8 mouse cellular contexts compared by ENCODE assay signal in the genomic region with DNA sequence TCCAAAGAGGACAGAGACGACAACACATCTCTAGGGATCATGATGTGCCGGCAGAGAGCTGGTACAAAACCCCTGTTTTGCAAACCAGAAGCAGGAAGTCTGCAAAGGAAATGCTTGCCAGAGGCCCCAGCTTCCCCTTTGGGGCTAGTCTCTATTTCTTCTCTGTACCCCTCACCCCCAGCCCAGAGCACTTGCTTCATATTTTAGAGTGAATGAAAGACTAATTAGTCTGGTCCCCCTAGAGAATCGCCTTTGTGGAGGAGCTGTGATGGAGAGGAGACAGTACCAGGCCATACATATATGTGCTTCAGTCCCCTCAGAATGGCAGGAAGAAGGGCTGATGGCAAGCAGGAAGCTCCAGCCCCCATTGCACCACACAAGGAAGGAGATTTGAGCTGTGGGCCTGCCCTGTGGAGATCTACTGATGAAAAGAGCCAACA. TPM values are rescaled to one million over a fixed set of nuclear protein-coding genes. Genes with fewer than 3 reads are reported as not detected.
DNase-seq lines count a peak whose midpoint lies in the region; ATAC-seq and TF ChIP-seq lines count a peak whose summit lies in the region.
"Had no signal": no experiment of that assay in that cellular context is flagged by ENCODE, and none has a peak within 500 bp of the region (broad histone marks: within the 10 kb centered on the region; RNA-seq: fewer than 3 reads in every experiment).

No protein-coding gene starts in this region.

- no peak for TF ChIP-seq CTCF in lung, postnatal 0 days (IDR thresholded peaks at IDR 0.05)
- TF ChIP-seq CTCF in lung, adult 2 months (IDR thresholded peaks at IDR 0.05; ENCODE audit: insufficient read depth, low read length): no peak
- no peak for TF ChIP-seq CTCF in liver, postnatal 0 days (IDR thresholded peaks at IDR 0.05; ENCODE audit: low read depth)

- H3K36me3 ChIP-seq in lung, postnatal 0 days (ENCODE audit: insufficient read depth, low read length): no peaks in the 10 kb centered on the region
- H3K36me3 ChIP-seq in liver, postnatal 0 days (replicated peaks; ENCODE audit: insufficient read depth, low read length): no peaks in the 10 kb centered on the region
- no peaks in the 10 kb centered on the region; the same call in 1 of the 2 replicates for H3K36me3 ChIP-seq in forebrain, embryonic 12.5 days (replicated peaks)
- H3K36me3 ChIP-seq: heart, embryonic 13.5 days had no signal

- peak; percentile 49 for DNase-seq in lung, postnatal 0 days (ENCODE audit: low spot score)
- DNase-seq in lung, adult 2 months: no peak
- peak; percentile 55 for DNase-seq in liver, postnatal 0 days
- peak; percentile 60 to 62 for DNase-seq in thymus, postnatal 10 days (ENCODE audit: low spot score in 2 of 2)
- no peak for DNase-seq in adrenal gland, adult 18-20 months (ENCODE audit: low spot score in 2 of 2)

- no peaks in the 10 kb centered on the region for H3K9me3 ChIP-seq in lung, postnatal 0 days (ENCODE audit: low read length)
- no peaks in the 10 kb centered on the region for H3K9me3 ChIP-seq in liver, postnatal 0 days (ENCODE audit: low read length)
- no peaks in the 10 kb centered on the region for H3K9me3 ChIP-seq in forebrain, embryonic 12.5 days
- H3K9me3 ChIP-seq: heart, embryonic 13.5 days had no signal

- H3K4me2 ChIP-seq in lung, postnatal 0 days (replicated peaks; ENCODE audit: low read depth, low read length): no peak overlapping the region
- H3K4me2 ChIP-seq in liver, postnatal 0 days (ENCODE audit: low read depth, low read length): peak overlapping the region; percentile 39
- H3K4me2 ChIP-seq in forebrain, embryonic 12.5 days: no peak overlapping the region
- H3K4me2 ChIP-seq: heart, embryonic 13.5 days had no signal

- no peak for TF ChIP-seq EP300 in lung, postnatal 0 days (IDR thresholded peaks at IDR 0.05)
- TF ChIP-seq EP300 in liver, postnatal 0 days (IDR thresholded peaks at IDR 0.05; ENCODE audit: low read depth): no peak

- no peak overlapping the region for H3K27ac ChIP-seq in lung, postnatal 0 days (ENCODE audit: low read length)
- H3K27ac ChIP-seq in liver, postnatal 0 days (ENCODE audit: low read depth): peak overlapping the region; percentile 73
- no peak overlapping the region for H3K27ac ChIP-seq in forebrain, embryonic 12.5 days
- H3K27ac ChIP-seq: heart, embryonic 13.5 days had no signal

- H3K4me1 ChIP-seq in lung, postnatal 0 days (ENCODE audit: insufficient read depth, low read depth, low read length): peaks cover 10% of the 10 kb centered on the region; the same call in 1 of the 2 replicates
- H3K4me1 ChIP-seq in lung, adult 2 months (ENCODE audit: control insufficient read depth, insufficient read depth, low read length): peaks cover 26% of the 10 kb centered on the region
- peaks cover 31% of the 10 kb centered on the region for H3K4me1 ChIP-seq in liver, postnatal 0 days (ENCODE audit: insufficient read depth)
- peaks cover 7% of the 10 kb centered on the region; the same call in 1 of the 2 replicates for H3K4me1 ChIP-seq in forebrain, embryonic 12.5 days

- no peaks in the 10 kb centered on the region for H3K27me3 ChIP-seq in lung, postnatal 0 days (replicated peaks; ENCODE audit: insufficient read depth, low read length)
- no peaks in the 10 kb centered on the region for H3K27me3 ChIP-seq in liver, postnatal 0 days (ENCODE audit: insufficient read depth, low read length)
- H3K27me3 ChIP-seq in forebrain, embryonic 12.5 days: no peaks in the 10 kb centered on the region
- H3K27me3 ChIP-seq: heart, embryonic 13.5 days had no signal

- no peak for TF ChIP-seq POLR2A in lung, adult 2 months (IDR thresholded peaks at IDR 0.05; ENCODE audit: borderline replicate concordance, extremely low read depth, low read depth, low read length)

- H3K9ac ChIP-seq in lung, postnatal 0 days (replicated peaks; ENCODE audit: low read depth): no peak overlapping the region
- no peak overlapping the region; the same call in 1 of the 2 replicates for H3K9ac ChIP-seq in liver, postnatal 0 days (replicated peaks)
- no peak overlapping the region for H3K9ac ChIP-seq in forebrain, embryonic 12.5 days
- H3K9ac ChIP-seq: heart, embryonic 13.5 days had no signal

- ATAC-seq in lung, postnatal 0 days: no peak; the same call in 1 of the 2 replicates
- peak; percentile 53 for ATAC-seq in common myeloid progenitor, adult 5-6 weeks (replicated peaks; ENCODE audit: low read depth, poor library complexity, severe bottlenecking)
- peak; percentile 49 for ATAC-seq in liver, postnatal 0 days
- ATAC-seq in forebrain, embryonic 12.5 days (ENCODE audit: low FRiP score): no peak

- H3K4me3 ChIP-seq in lung, postnatal 0 days (ENCODE audit: low read depth, low read length): no peak overlapping the region
- no peak overlapping the region for H3K4me3 ChIP-seq in lung, adult 2 months (replicated peaks; ENCODE audit: extremely low read depth, low read depth, low read length)
- peak overlapping the region; percentile 23; the same call in 1 of the 2 replicates for H3K4me3 ChIP-seq in liver, postnatal 0 days (ENCODE audit: low read depth, low read length)
- no peak overlapping the region for H3K4me3 ChIP-seq in forebrain, embryonic 12.5 days (replicated peaks)
- H3K4me3 ChIP-seq: heart, embryonic 13.5 days had no signal

- WGBS in lung, postnatal 0 days: 46% methylated on average over 3 of the region's 3 CpGs
- WGBS in lung, adult 2 months: 49% methylated on average over 3 of the region's 3 CpGs
- 20% methylated on average over 3 of the region's 3 CpGs for WGBS in liver, postnatal 0 days (ENCODE audit: insufficient replicate concordance)
- WGBS in forebrain, embryonic 12.5 days: 79% methylated on average over 3 of the region's 3 CpGs

RNA-seq across cellular contexts. Expression of gene Rassf2, which starts 10.7 kb away (rescaled TPM):
- 10.0 and 15.2 TPM in 2 replicates for polyA plus RNA-seq in lung, postnatal 0 days (2015; fragmentation: Nextera tagmentation; extraction: Ambion mirVana)
- 26.6 and 27.1 TPM in 2 replicates for polyA plus RNA-seq in lung, adult 2 months (2012; rRNA removed)
- 48.4 and 49.3 TPM in 2 replicates for total RNA-seq in common myeloid progenitor, adult 5-6 weeks (2017)
- 1.9 and 3.0 TPM in 2 replicates for polyA plus RNA-seq in liver, postnatal 0 days (2015; fragmentation: Nextera tagmentation; extraction: Ambion mirVana)
- total RNA-seq in adrenal gland, adult 18-20 months (2021): 10 to 100 TPM; 11.1 to 19.0 TPM
- 27.8 and 34.1 TPM in 2 replicates for polyA plus RNA-seq in forebrain, embryonic 12.5 days (2016; fragmentation: Nextera tagmentation; extraction: Ambion mirVana)

Comparison
In these comparisons a context has a peak if more than half of its experiments do, and no peak if none do; other contexts are left out.
1. DNase-seq: peak in lung, postnatal 0 days (single experiment), liver, postnatal 0 days (single experiment) and thymus, postnatal 10 days (2 of 2); none in lung, adult 2 months (single experiment) and adrenal gland, adult 18-20 months (0 of 2).
2. ATAC-seq: peak in common myeloid progenitor, adult 5-6 weeks (single experiment) and liver, postnatal 0 days (single experiment); none in lung, postnatal 0 days (single experiment) and forebrain, embryonic 12.5 days (single experiment).